Comparison of ENCODE assay signal across 8 mouse cellular contexts in the genomic region with DNA sequence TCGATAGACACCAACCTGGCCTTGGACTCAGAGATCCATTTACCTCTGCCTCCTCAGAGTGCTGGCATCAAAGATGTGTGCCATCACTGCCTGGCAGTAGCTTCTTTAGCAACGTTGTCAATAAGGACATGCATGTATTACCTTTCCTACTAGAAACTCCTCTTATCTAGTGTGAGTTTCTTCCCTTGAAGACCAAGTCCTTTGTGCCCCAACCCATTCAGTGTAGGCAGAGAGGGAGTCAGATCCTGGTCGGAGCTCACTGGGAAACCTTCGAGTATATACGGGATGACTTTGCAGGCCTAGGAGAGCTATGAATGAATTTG. TPM values are rescaled to one million over a fixed set of nuclear protein-coding genes. Genes with fewer than 3 reads are reported as not detected.
DNase-seq lines count a peak whose midpoint lies in the region; ATAC-seq lines count a peak whose summit lies in the region.

No protein-coding gene starts in this region.

- peaks cover 58% of the 10 kb centered on the region for H3K4me1 ChIP-seq in erythroblast, embryonic 14.5 days (ENCODE audit: control insufficient read depth)
- peaks cover 33% of the 10 kb centered on the region for H3K4me1 ChIP-seq in forebrain, embryonic 15.5 days
- H3K4me1 ChIP-seq in liver, embryonic 15.5 days (replicated peaks): peaks cover 73% of the 10 kb centered on the region

- H3K9me3 ChIP-seq in erythroblast, embryonic 14.5 days (ENCODE audit: control insufficient read depth, low read length): no peaks in the 10 kb centered on the region
- H3K9me3 ChIP-seq in forebrain, embryonic 15.5 days: no peaks in the 10 kb centered on the region
- H3K9me3 ChIP-seq in liver, embryonic 15.5 days (replicated peaks): no peaks in the 10 kb centered on the region

- H3K4me3 ChIP-seq in erythroblast, embryonic 14.5 days (replicated peaks): peak overlapping the region; percentile 70
- H3K4me3 ChIP-seq in forebrain, embryonic 15.5 days: peak overlapping the region; percentile 69
- peak overlapping the region; percentile 82 for H3K4me3 ChIP-seq in liver, embryonic 15.5 days (replicated peaks)

- H3K9ac ChIP-seq in forebrain, embryonic 15.5 days (replicated peaks): peak overlapping the region; percentile 82
- H3K9ac ChIP-seq in liver, embryonic 15.5 days: peak overlapping the region; percentile 86

- H3K27me3 ChIP-seq in erythroblast, embryonic 14.5 days (ENCODE audit: control insufficient read depth): no peaks in the 10 kb centered on the region
- H3K27me3 ChIP-seq in forebrain, embryonic 15.5 days: no peaks in the 10 kb centered on the region
- no peaks in the 10 kb centered on the region for H3K27me3 ChIP-seq in liver, embryonic 15.5 days

- ATAC-seq in erythroblast, adult 5-6 weeks (replicated peaks; ENCODE audit: low FRiP score, poor library complexity, severe bottlenecking): no peak
- ATAC-seq in forebrain, embryonic 15.5 days (replicated peaks): no peak
- no peak for ATAC-seq in liver, embryonic 15.5 days (ENCODE audit: insufficient read depth)

- WGBS in forebrain, embryonic 15.5 days: 41% methylated on average over 5 of the region's 5 CpGs
- WGBS in liver, embryonic 15.5 days (ENCODE audit: insufficient replicate concordance): 37% methylated on average over 5 of the region's 5 CpGs

- peaks cover 43% of the 10 kb centered on the region for H3K36me3 ChIP-seq in erythroblast, embryonic 14.5 days (ENCODE audit: control insufficient read depth)
- peaks cover 39% of the 10 kb centered on the region for H3K36me3 ChIP-seq in forebrain, embryonic 15.5 days
- H3K36me3 ChIP-seq in liver, embryonic 15.5 days (replicated peaks): peaks cover 41% of the 10 kb centered on the region

- DNase-seq in 416B (ENCODE audit: low read depth): peak; percentile 35
- DNase-seq in cerebellum, adult 18-20 months: no peak
- DNase-seq in adrenal gland, postnatal 14 days: no peak
- no peak for DNase-seq in right cerebral cortex, adult 18-20 months

- no peak overlapping the region for H3K27ac ChIP-seq in forebrain, embryonic 15.5 days (replicated peaks)
- H3K27ac ChIP-seq in liver, embryonic 15.5 days (replicated peaks): peak overlapping the region; percentile 90

- peak overlapping the region; percentile 79 for H3K4me2 ChIP-seq in forebrain, embryonic 15.5 days (replicated peaks)
- peak overlapping the region; percentile 92 for H3K4me2 ChIP-seq in liver, embryonic 15.5 days

RNA-seq across cellular contexts. Expression of a gene that starts 1.2 kb away (rescaled TPM):
- polyA plus RNA-seq in erythroblast, embryonic 14.5 days (2012): 23.2 and 24.6 TPM in 2 replicates
- 108 and 148 TPM in 2 replicates for total RNA-seq in erythroblast, adult 5-6 weeks (2015; ENCODE audit: low replicate concordance)
- total RNA-seq in erythroblast, adult 5-6 weeks (2017; ENCODE audit: low replicate concordance): 136 and 145 TPM in 2 replicates
- 234 and 239 TPM in 2 replicates for polyA plus RNA-seq in forebrain, embryonic 15.5 days (2015; fragmentation: Nextera tagmentation; extraction: Ambion mirVana)
- polyA plus RNA-seq in liver, embryonic 15.5 days (2015; fragmentation: Nextera tagmentation; extraction: Ambion mirVana): 635 and 803 TPM in 2 replicates
- 449 and 479 TPM in 2 replicates for total RNA-seq in adrenal gland, postnatal 14 days (2021)

RNA-seq across cellular contexts. Expression of a gene that starts 7.2 kb away (rescaled TPM):
- 52.3 and 59.5 TPM in 2 replicates for polyA plus RNA-seq in erythroblast, embryonic 14.5 days (2012)
- 101 and 127 TPM in 2 replicates for total RNA-seq in erythroblast, adult 5-6 weeks (2015; ENCODE audit: low replicate concordance)
- 35.7 and 38.1 TPM in 2 replicates for total RNA-seq in erythroblast, adult 5-6 weeks (2017; ENCODE audit: low replicate concordance)
- 464 TPM in 2 replicates for polyA plus RNA-seq in forebrain, embryonic 15.5 days (2015; fragmentation: Nextera tagmentation; extraction: Ambion mirVana)
- 222 and 238 TPM in 2 replicates for polyA plus RNA-seq in liver, embryonic 15.5 days (2015; fragmentation: Nextera tagmentation; extraction: Ambion mirVana)
- total RNA-seq in adrenal gland, postnatal 14 days (2021): 268 and 310 TPM in 2 replicates

RNA-seq across cellular contexts. Expression of a gene that starts 23.3 kb away (rescaled TPM):
- polyA plus RNA-seq in erythroblast, embryonic 14.5 days (2012): 0.05 TPM in 1 of 2 replicates, not detected in the other
- total RNA-seq in erythroblast, adult 5-6 weeks (2015; ENCODE audit: low replicate concordance): not detected in 2 replicates
- not detected in 2 replicates for total RNA-seq in erythroblast, adult 5-6 weeks (2017; ENCODE audit: low replicate concordance)
- 0.23 TPM in 1 of 2 replicates, not detected in the other for polyA plus RNA-seq in forebrain, embryonic 15.5 days (2015; fragmentation: Nextera tagmentation; extraction: Ambion mirVana)
- polyA plus RNA-seq in liver, embryonic 15.5 days (2015; fragmentation: Nextera tagmentation; extraction: Ambion mirVana): 0.36 and 0.38 TPM in 2 replicates
- total RNA-seq in adrenal gland, postnatal 14 days (2021): 0.48 TPM in 1 of 2 replicates, not detected in the other

RNA-seq across cellular contexts. Expression of a gene that starts 23.9 kb away (rescaled TPM):
- 56.7 and 59.1 TPM in 2 replicates for polyA plus RNA-seq in erythroblast, embryonic 14.5 days (2012)
- total RNA-seq in erythroblast, adult 5-6 weeks (2015; ENCODE audit: low replicate concordance): 60.6 and 67.8 TPM in 2 replicates
- 86.1 and 86.4 TPM in 2 replicates for total RNA-seq in erythroblast, adult 5-6 weeks (2017; ENCODE audit: low replicate concordance)
- 372 and 388 TPM in 2 replicates for polyA plus RNA-seq in forebrain, embryonic 15.5 days (2015; fragmentation: Nextera tagmentation; extraction: Ambion mirVana)
- 253 and 277 TPM in 2 replicates for polyA plus RNA-seq in liver, embryonic 15.5 days (2015; fragmentation: Nextera tagmentation; extraction: Ambion mirVana)
- 120 and 128 TPM in 2 replicates for total RNA-seq in adrenal gland, postnatal 14 days (2021)

RNA-seq across cellular contexts. Expression of a gene that starts 24.0 kb away (rescaled TPM):
- 12.9 and 19.1 TPM in 2 replicates for polyA plus RNA-seq in erythroblast, embryonic 14.5 days (2012)
- total RNA-seq in erythroblast, adult 5-6 weeks (2015; ENCODE audit: low replicate concordance): 15.0 and 16.9 TPM in 2 replicates
- total RNA-seq in erythroblast, adult 5-6 weeks (2017; ENCODE audit: low replicate concordance): 0.56 and 6.5 TPM in 2 replicates
- polyA plus RNA-seq in forebrain, embryonic 15.5 days (2015; fragmentation: Nextera tagmentation; extraction: Ambion mirVana): 199 and 205 TPM in 2 replicates
- polyA plus RNA-seq in liver, embryonic 15.5 days (2015; fragmentation: Nextera tagmentation; extraction: Ambion mirVana): 76.2 and 79.0 TPM in 2 replicates
- total RNA-seq in adrenal gland, postnatal 14 days (2021): 68.3 and 69.0 TPM in 2 replicates
